Mouse (Mus musculus) erythroblast, embryonic 14.5 days (primary cell): ENCODE measurements around the gene Papolg.

Experiments
- GATA1 ChIP-seq: IDR thresholded peaks from 2 replicates; pipeline ENCODE4 v1.6.1; 2012; ENCODE audit warnings: low read length, inconsistent platforms, mixed read lengths
- TAL1 ChIP-seq: IDR thresholded peaks from 3 replicates; pipeline ENCODE4 v1.6.1; 2012; ENCODE audit warnings: low read length, inconsistent platforms, mixed read lengths

GRCm38 (mm10) chr11:23903909-23904308 lies 8.9 kb upstream of the Papolg start:
- TF ChIP-seq GATA1 (no peak), TAL1 (no peak)
